Mouse (Mus musculus): ENCODE measurements around the gene Lpcat4. TPM values are rescaled to one million over a fixed set of nuclear protein-coding genes. Genes with fewer than 3 reads are reported as not detected.

Lpcat4 gene
- 7.1 TPM for polyA plus RNA-seq (2014; fragmentation: Illumina TruSeq; extraction: RNeasy Lipid Tissue Mini Kit (QIAGEN cat#74804); ENCODE audit: low read depth, low replicate concordance)

GRCm38 (mm10) chr2:112239212-112239934 is at the start of gene Lpcat4:
TSS of gene Lpcat4 (plus strand) at chr2:112239468.

DNA sequence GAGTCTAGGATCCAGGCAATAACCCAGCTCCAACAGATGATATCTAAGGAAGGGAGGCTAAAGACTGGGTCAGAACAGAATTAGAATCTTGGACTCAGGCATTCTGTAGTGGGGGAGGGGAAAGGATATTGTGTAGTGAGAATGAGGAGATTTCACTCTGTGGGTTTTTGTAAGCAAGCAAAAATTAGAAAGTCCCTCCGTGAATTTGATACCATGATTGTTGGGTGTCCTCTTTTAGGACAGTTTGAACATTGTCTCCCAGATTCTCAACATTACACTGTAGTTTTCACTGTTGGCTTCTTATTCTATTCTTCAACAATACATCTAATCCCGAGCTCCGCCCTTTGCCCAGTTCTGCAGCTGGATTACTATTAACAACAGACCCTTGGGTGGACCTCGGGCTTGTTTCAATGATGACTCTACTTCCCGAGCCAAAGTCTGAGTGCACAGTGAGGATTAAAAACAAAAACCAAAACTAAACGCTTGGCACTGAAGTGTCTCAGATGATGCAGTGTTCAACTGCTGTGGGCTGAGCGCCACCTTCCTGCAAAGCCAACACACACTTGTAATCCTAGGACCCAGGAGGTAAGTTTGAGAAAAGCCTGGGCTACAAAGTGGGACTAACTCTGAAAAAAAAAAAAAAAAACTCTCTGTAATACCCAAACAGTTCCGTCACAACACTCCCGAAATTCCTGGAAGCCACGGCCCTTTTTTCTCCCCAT is 20.1 kb downstream of the Lpcat4 start, which contains the start of gene Nutm1:
Gene Nutm1, minus strand, starts transcription at position 51 of the 722 bp plus-strand sequence.

GRCm38 (mm10) chr2:112261748-112262653 is 22.7 kb downstream of the Lpcat4 start, which contains the start of gene Nop10:
TSS of gene Nop10 (plus strand) at chr2:112261926.

DNA sequence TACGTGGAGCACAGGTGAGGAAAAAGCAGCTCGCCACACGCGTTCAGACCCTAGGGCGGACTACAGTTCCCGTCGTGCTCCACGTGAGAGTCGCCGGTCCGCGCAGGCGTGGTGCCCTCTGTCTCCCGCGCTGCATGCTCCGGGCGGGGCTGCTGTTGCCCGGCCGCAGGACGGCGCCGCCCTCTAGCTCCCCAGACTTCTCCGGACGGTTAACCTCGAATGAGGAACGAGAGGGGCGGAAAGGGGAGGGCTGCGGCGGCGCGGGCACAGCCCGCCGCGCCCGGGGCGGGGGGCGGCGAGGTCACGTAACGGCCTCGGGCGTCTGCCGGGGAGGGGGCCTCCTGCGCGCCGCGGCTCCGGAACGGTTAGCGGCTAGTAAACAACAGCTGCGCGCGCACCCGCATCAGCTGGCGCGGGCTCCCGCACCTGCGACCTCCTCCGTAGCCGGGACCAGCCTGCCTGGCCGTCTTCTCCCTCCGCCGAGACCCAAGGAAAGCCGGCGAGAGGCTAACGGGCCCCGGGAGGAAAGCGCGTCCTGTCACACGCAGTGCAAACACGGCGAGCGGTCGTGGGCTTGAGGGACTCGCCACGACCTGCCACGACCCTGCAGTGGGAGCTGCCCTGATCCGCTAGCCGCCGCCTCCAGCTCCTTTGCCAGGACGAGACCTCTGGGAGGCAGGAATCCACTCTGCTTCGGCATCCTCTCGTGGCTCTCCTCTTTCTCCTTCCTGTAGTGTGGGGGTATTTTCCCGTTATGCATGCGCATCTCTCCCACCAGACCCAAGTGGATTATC is 26.4 kb downstream of the Lpcat4 start, which contains the start of gene Slc12a6:
Gene Slc12a6, plus strand, starts transcription at position 378 of the 794 bp plus-strand sequence.

GRCm38 (mm10) chr2:112266242-112266592 is 26.9 kb downstream of the Lpcat4 start, which contains the start of gene Gm21985:
TSS of gene Gm21985 (plus strand) at chr2:112266314.

Other genes starting within 250 kb of the Lpcat4 start
- not detected for gene Olfr1309, start 249.2 kb upstream of the Lpcat4 start, polyA plus RNA-seq (2014; fragmentation: Illumina TruSeq; extraction: RNeasy Lipid Tissue Mini Kit (QIAGEN cat#74804); ENCODE audit: low read depth, low replicate concordance)
- not detected for gene Olfr1310, start 226.8 kb upstream of the Lpcat4 start, polyA plus RNA-seq (2014; fragmentation: Illumina TruSeq; extraction: RNeasy Lipid Tissue Mini Kit (QIAGEN cat#74804); ENCODE audit: low read depth, low replicate concordance)
- gene Olfr1311, start 215.1 kb upstream of the Lpcat4 start, polyA plus RNA-seq (2014; fragmentation: Illumina TruSeq; extraction: RNeasy Lipid Tissue Mini Kit (QIAGEN cat#74804); ENCODE audit: low read depth, low replicate concordance), result not detected
- not detected for gene Olfr1312, start 189.2 kb upstream of the Lpcat4 start, polyA plus RNA-seq (2014; fragmentation: Illumina TruSeq; extraction: RNeasy Lipid Tissue Mini Kit (QIAGEN cat#74804); ENCODE audit: low read depth, low replicate concordance)
- not detected for gene Olfr1313, start 161.6 kb upstream of the Lpcat4 start, polyA plus RNA-seq (2014; fragmentation: Illumina TruSeq; extraction: RNeasy Lipid Tissue Mini Kit (QIAGEN cat#74804); ENCODE audit: low read depth, low replicate concordance)
- gene Olfr1314, start 142.7 kb upstream of the Lpcat4 start, polyA plus RNA-seq (2014; fragmentation: Illumina TruSeq; extraction: RNeasy Lipid Tissue Mini Kit (QIAGEN cat#74804); ENCODE audit: low read depth, low replicate concordance), result not detected
- not detected for gene Olfr1315-ps1, start 124.0 kb upstream of the Lpcat4 start, polyA plus RNA-seq (2014; fragmentation: Illumina TruSeq; extraction: RNeasy Lipid Tissue Mini Kit (QIAGEN cat#74804); ENCODE audit: low read depth, low replicate concordance)
- gene Olfr1316, start 104.5 kb upstream of the Lpcat4 start, polyA plus RNA-seq (2014; fragmentation: Illumina TruSeq; extraction: RNeasy Lipid Tissue Mini Kit (QIAGEN cat#74804); ENCODE audit: low read depth, low replicate concordance), result not detected
- not detected for gene Olfr1317, start 99.1 kb upstream of the Lpcat4 start, polyA plus RNA-seq (2014; fragmentation: Illumina TruSeq; extraction: RNeasy Lipid Tissue Mini Kit (QIAGEN cat#74804); ENCODE audit: low read depth, low replicate concordance)
- gene Olfr1318, start 85.3 kb upstream of the Lpcat4 start, polyA plus RNA-seq (2014; fragmentation: Illumina TruSeq; extraction: RNeasy Lipid Tissue Mini Kit (QIAGEN cat#74804); ENCODE audit: low read depth, low replicate concordance), result not detected
- gene Nutm1, start 19.8 kb downstream of the Lpcat4 start, polyA plus RNA-seq (2014; fragmentation: Illumina TruSeq; extraction: RNeasy Lipid Tissue Mini Kit (QIAGEN cat#74804); ENCODE audit: low read depth, low replicate concordance), result 0.45 TPM
- 83.2 TPM for gene Nop10, start 22.5 kb downstream of the Lpcat4 start, polyA plus RNA-seq (2014; fragmentation: Illumina TruSeq; extraction: RNeasy Lipid Tissue Mini Kit (QIAGEN cat#74804); ENCODE audit: low read depth, low replicate concordance)
- 23.8 TPM for gene Slc12a6, start 26.4 kb downstream of the Lpcat4 start, polyA plus RNA-seq (2014; fragmentation: Illumina TruSeq; extraction: RNeasy Lipid Tissue Mini Kit (QIAGEN cat#74804); ENCODE audit: low read depth, low replicate concordance)
- gene Gm21985, start 26.8 kb downstream of the Lpcat4 start, polyA plus RNA-seq (2014; fragmentation: Illumina TruSeq; extraction: RNeasy Lipid Tissue Mini Kit (QIAGEN cat#74804); ENCODE audit: low read depth, low replicate concordance), result not detected
- 105 TPM for gene Emc4, start 128.6 kb downstream of the Lpcat4 start, polyA plus RNA-seq (2014; fragmentation: Illumina TruSeq; extraction: RNeasy Lipid Tissue Mini Kit (QIAGEN cat#74804); ENCODE audit: low read depth, low replicate concordance)
- gene Katnbl1, start 139.7 kb downstream of the Lpcat4 start, polyA plus RNA-seq (2014; fragmentation: Illumina TruSeq; extraction: RNeasy Lipid Tissue Mini Kit (QIAGEN cat#74804); ENCODE audit: low read depth, low replicate concordance), result 16.6 TPM
- gene Emc7, start 215.5 kb downstream of the Lpcat4 start, polyA plus RNA-seq (2014; fragmentation: Illumina TruSeq; extraction: RNeasy Lipid Tissue Mini Kit (QIAGEN cat#74804); ENCODE audit: low read depth, low replicate concordance), result 24.3 TPM
- not detected for gene Chrm5, start 241.3 kb downstream of the Lpcat4 start, polyA plus RNA-seq (2014; fragmentation: Illumina TruSeq; extraction: RNeasy Lipid Tissue Mini Kit (QIAGEN cat#74804); ENCODE audit: low read depth, low replicate concordance)